Mouse (Mus musculus): ENCODE data around the gene Tbc1d2. TPM values are rescaled to one million over a fixed set of nuclear protein-coding genes. Genes with fewer than 3 reads are reported as not detected.
A peak's percentile ranks its signal among the peaks of the same experiment; 100 is the strongest.

Tbc1d2 gene
- polyA plus RNA-seq, 1 experiment from 2014 or later: 0.56 TPM

DNA sequence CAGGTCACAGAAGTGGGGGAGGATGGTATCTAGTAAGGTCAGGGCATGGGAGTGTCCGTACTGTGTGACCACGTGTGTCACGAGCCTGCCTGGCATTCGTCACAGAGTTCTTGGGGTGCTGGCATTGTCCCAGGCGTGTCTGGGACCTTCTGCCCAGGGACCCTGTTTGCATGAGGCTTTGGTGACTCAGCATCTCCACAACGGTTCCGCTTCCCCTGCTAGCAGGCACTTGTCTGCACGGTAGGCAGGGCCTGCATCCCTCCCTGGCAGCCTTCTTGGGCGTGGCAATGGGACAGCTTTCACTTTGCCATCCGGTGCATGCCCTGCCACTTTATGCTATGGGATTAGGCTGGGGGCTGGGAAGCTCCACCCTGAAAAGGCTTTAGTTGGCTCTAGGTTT lies 86.2 kb downstream of the Tbc1d2 start:
- DNase-seq (peak; percentile 46), ATAC-seq (ENCODE audit: low read depth) (peak; percentile 77)
- H3K4me3 ChIP-seq (replicated peaks): no peak overlapping the region
- H3K4me1 ChIP-seq (replicated peaks): peaks cover 27% of the 10 kb centered on the region
- H3K4me2 ChIP-seq: peak overlapping the region; percentile 41
- WGBS (ENCODE audit: insufficient replicate concordance): 17% methylated on average over 10 of the region's 10 CpGs
- H3K27ac ChIP-seq: peak overlapping the region; percentile 53; the same call in 1 of the 2 replicates
- H3K9me3 ChIP-seq (replicated peaks): no peaks in the 10 kb centered on the region
- H3K27me3 ChIP-seq: no peaks in the 10 kb centered on the region
- H3K9ac ChIP-seq: 0 out of 2 replicates have a peak overlapping the region, but pooled peaks have one; percentile 6
- no peaks in the 10 kb centered on the region for H3K36me3 ChIP-seq

DNA sequence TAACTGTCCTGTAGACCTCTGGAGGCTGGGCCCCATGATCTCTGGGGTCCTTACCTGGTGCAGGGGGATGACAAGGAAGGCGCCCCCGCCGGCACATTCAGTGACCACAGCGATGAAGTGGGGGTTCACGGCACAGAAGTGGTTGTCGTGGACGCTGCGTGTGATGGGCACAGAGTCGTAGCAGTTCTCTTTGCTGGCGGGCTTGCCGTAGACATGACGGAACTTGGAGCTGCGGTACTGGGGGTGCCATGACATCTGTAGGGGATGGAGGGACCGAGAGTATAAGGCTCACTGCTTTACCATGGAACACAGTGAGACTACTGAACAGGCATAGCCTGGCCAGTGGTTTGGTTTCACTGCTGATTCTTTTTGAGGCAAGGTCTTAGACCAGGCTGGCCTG lies 87.2 kb downstream of the Tbc1d2 start:
- Histone ChIP-seq H3K36me3 (no peaks in the 10 kb centered on the region), H3K9ac (no peak overlapping the region), H3K27ac (no peak overlapping the region), H3K27me3 (no peaks in the 10 kb centered on the region), H3K4me3 (replicated peaks) (no peak overlapping the region), H3K4me2 (no peak overlapping the region), H3K9me3 (replicated peaks) (no peaks in the 10 kb centered on the region), H3K4me1 (replicated peaks) (peaks cover 35% of the 10 kb centered on the region)
- DNase-seq (no peak), ATAC-seq (ENCODE audit: low read depth) (no peak)
- WGBS (ENCODE audit: insufficient replicate concordance): 85% methylated on average over 14 of the region's 14 CpGs

DNA sequence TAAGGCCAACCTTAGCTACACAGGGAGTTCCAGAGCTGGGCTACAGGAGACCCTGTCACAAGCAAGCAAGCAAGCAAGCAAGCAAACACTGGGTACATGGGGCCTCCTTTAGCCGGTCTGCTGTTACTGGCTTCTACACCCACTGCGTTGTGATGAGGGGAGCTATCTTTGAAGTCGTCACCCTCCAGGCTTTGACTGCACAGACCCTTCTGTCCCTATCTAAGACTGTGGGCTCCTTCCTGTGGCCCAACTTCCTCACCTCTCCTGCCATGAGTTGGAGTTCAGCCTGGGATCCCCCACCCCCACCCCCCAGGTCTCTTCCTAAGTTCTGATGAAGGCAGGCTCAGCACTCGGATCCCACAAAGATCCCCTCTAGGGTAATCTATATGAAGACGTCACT lies 88.0 kb downstream of the Tbc1d2 start:
- Histone ChIP-seq H3K4me1 (replicated peaks) (peaks cover 35% of the 10 kb centered on the region), H3K27me3 (no peaks in the 10 kb centered on the region), H3K36me3 (no peaks in the 10 kb centered on the region), H3K27ac (no peak overlapping the region), H3K9ac (no peak overlapping the region), H3K4me3 (replicated peaks) (no peak overlapping the region), H3K9me3 (replicated peaks) (no peaks in the 10 kb centered on the region), H3K4me2 (no peak overlapping the region)
- WGBS (ENCODE audit: insufficient replicate concordance): 31% methylated on average over 5 of the region's 5 CpGs
- DNase-seq (no peak), ATAC-seq (ENCODE audit: low read depth) (no peak)

- H3K36me3 ChIP-seq: no peaks in the 10 kb centered on the region
- ATAC-seq (ENCODE audit: low read depth): no peak
Observed at GRCm38 (mm10) chr4:46560069-46560705, 89.8 kb downstream of the Tbc1d2 start.

DNA sequence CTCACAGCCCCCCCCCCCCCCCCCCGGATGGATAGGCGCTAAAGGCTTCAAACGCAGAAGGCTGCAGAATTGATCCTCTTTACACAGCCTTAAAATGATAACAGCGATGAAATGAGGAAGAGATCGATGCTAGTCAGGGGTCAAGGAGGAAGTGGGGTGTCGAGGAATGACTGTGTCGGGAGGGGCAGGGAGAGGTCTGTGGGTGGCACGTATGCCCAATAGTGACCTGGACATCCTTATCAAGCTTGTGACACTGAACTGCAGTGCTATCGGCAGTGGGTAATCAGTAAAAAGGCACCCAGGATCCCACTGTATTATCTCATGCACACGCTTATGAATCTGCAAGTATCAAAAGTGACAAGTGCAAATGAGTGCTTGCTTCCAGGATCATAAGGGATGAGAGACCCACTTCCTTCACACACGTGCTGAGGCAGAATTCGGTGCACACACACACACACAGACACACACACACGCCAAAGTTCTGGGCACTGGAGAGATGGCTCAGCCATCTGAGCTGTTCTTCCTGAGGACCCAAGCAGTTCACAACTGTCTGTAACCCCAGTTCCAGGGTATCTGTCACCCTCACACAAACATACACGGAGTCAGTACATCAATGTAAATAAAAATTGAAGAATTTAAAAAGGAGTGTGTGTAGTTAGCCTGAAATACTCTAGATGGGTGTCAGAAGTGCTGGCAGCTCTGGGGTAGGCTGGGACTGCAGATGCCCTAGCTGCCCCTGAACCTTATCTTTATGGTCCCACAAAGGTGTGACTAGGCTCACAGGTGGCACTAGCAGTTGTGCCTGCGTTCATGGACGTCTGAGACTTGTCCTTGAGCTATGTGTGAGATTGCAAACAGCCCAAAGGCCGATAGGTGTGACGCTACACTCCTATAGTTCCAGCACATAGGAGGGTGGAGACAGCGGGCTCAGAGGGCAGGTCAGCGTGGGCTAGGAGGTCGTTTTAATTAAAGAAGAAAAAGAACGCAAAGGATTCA lies 91.0 kb downstream of the Tbc1d2 start:
- H3K36me3 ChIP-seq: no peaks in the 10 kb centered on the region
- 27% methylated on average over 21 of the region's 22 CpGs for whole genome bisulfite sequencing (ENCODE audit: insufficient replicate concordance)
- H3K9me3 ChIP-seq (replicated peaks): no peaks in the 10 kb centered on the region
- H3K4me3 ChIP-seq (replicated peaks): no peak overlapping the region
- peak overlapping the region; percentile 24; the same call in 1 of the 2 replicates for H3K27ac ChIP-seq
- DNase-seq (no peak), ATAC-seq (ENCODE audit: low read depth) (peak; percentile 51)
- no peaks in the 10 kb centered on the region for H3K27me3 ChIP-seq
- H3K4me2 ChIP-seq: peak overlapping the region; percentile 30; the same call in 1 of the 2 replicates
- H3K4me1 ChIP-seq (replicated peaks): peaks cover 42% of the 10 kb centered on the region
- no peak overlapping the region for H3K9ac ChIP-seq

More at GRCm38 (mm10) chr4:46560069-46560705, 89.8 kb downstream of the Tbc1d2 start:
- Histone ChIP-seq H3K27ac (no peak overlapping the region), H3K4me3 (replicated peaks) (no peak overlapping the region), H3K27me3 (no peaks in the 10 kb centered on the region), H3K4me1 (replicated peaks) (peaks cover 40% of the 10 kb centered on the region), H3K4me2 (no peak overlapping the region), H3K9me3 (replicated peaks) (no peaks in the 10 kb centered on the region), H3K9ac (no peak overlapping the region)
- WGBS (ENCODE audit: insufficient replicate concordance): 75% methylated on average over 14 of the region's 14 CpGs
- no peak for DNase-seq

DNA sequence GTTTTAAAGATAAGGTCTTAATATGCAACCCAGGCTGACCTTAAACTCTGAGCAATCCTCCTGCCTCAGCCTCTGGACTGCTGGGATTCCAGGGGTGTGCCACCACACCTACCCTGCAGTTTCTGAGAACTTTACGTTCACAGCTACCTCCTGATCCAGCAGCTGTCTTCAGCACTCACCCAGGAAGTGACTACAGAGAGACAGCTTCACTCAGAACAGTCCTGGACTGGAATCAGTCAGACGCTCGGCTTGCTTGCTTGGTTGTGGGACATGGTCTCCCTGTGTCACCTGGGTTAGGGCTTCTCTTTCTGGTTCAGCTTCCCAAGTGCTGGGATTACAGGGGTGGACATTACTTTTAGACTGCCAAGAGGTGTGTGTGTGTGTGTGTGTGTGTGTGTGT lies 93.1 kb downstream of the Tbc1d2 start:
- H3K4me2 ChIP-seq: no peak overlapping the region
- no peaks in the 10 kb centered on the region for H3K36me3 ChIP-seq
- DNase-seq (no peak), ATAC-seq (ENCODE audit: low read depth) (no peak)
- WGBS (ENCODE audit: insufficient replicate concordance): 58% methylated on average over 3 of the region's 3 CpGs
- no peaks in the 10 kb centered on the region for H3K27me3 ChIP-seq
- no peak overlapping the region for H3K4me3 ChIP-seq (replicated peaks)
- H3K4me1 ChIP-seq (replicated peaks): peaks cover 43% of the 10 kb centered on the region
- H3K9me3 ChIP-seq (replicated peaks): no peaks in the 10 kb centered on the region
- no peak overlapping the region for H3K27ac ChIP-seq
- H3K9ac ChIP-seq: no peak overlapping the region

- no peaks in the 10 kb centered on the region for H3K9me3 ChIP-seq (replicated peaks)
- peaks cover 44% of the 10 kb centered on the region for H3K4me1 ChIP-seq (replicated peaks)
- no peak overlapping the region for H3K4me2 ChIP-seq
- no peaks in the 10 kb centered on the region for H3K36me3 ChIP-seq
- 63% methylated on average over 9 of the region's 9 CpGs for WGBS (ENCODE audit: insufficient replicate concordance)
- no peak for ATAC-seq (ENCODE audit: low read depth)
- H3K9ac ChIP-seq: no peak overlapping the region
- H3K4me3 ChIP-seq (replicated peaks): no peak overlapping the region
- no peak for DNase-seq
- H3K27ac ChIP-seq: 0 out of 2 replicates have a peak overlapping the region, but pooled peaks have one; percentile 57
- H3K27me3 ChIP-seq: no peaks in the 10 kb centered on the region
Observed at GRCm38 (mm10) chr4:46555762-46556161, 94.2 kb downstream of the Tbc1d2 start.

Other genes with a start within 250 kb of the Tbc1d2 start
- 405 and 482 TPM in 2 replicates for gene Hemgn, start 236.7 kb downstream of the Tbc1d2 start, polyA plus RNA-seq (2015; fragmentation: Nextera tagmentation; extraction: Ambion mirVana)
- gene Anp32b, start 199.3 kb downstream of the Tbc1d2 start, polyA plus RNA-seq (2015; fragmentation: Nextera tagmentation; extraction: Ambion mirVana): 555 and 600 TPM in 2 replicates
- 65.4 and 77.9 TPM in 2 replicates for gene Nans, start 161.0 kb downstream of the Tbc1d2 start, polyA plus RNA-seq (2015; fragmentation: Nextera tagmentation; extraction: Ambion mirVana)
- 6.8 and 8.6 TPM in 2 replicates for gene Trim14, start 114.1 kb downstream of the Tbc1d2 start, polyA plus RNA-seq (2015; fragmentation: Nextera tagmentation; extraction: Ambion mirVana)
- gene Coro2a, start 48.0 kb downstream of the Tbc1d2 start, polyA plus RNA-seq (2015; fragmentation: Nextera tagmentation; extraction: Ambion mirVana): 3.0 and 3.7 TPM in 2 replicates